Mouse (Mus musculus): Measurements from ENCODE around the gene Kbtbd3. TPM values are rescaled to one million over a fixed set of nuclear protein-coding genes. Genes with fewer than 3 reads are reported as not detected.

The Kbtbd3 gene
- total RNA-seq (2021): 10 to 100 TPM; 11.7 to 13.2 TPM

- peak; percentile 99 for DNase-seq
Observed at GRCm38 (mm10) chr9:4309351-4310085, at the start of gene Kbtbd3, which contains the start of gene Aasdhppt. Gene Kbtbd3, plus strand, starts transcription at chr9:4309833. Gene Aasdhppt, minus strand, starts transcription at chr9:4309471.

GRCm38 (mm10) chr9:4259841-4260745 lies 49.5 kb upstream of the Kbtbd3 start:
- no peak for DNase-seq

- DNase-seq: no peak
Observed at GRCm38 (mm10) chr9:4260746-4261090, 48.9 kb upstream of the Kbtbd3 start.

- no peak for DNase-seq
Observed at GRCm38 (mm10) chr9:4266881-4267280, 42.8 kb upstream of the Kbtbd3 start.

- no peak for DNase-seq
Observed at GRCm38 (mm10) chr9:4283850-4284249, 25.8 kb upstream of the Kbtbd3 start.

- no peak for DNase-seq
Observed at GRCm38 (mm10) chr9:4300466-4300865, 9.2 kb upstream of the Kbtbd3 start.

GRCm38 (mm10) chr9:4304867-4305266 lies 4.8 kb upstream of the Kbtbd3 start:
- no peak for DNase-seq

GRCm38 (mm10) chr9:4308628-4309350 lies 844 bp upstream of the Kbtbd3 start:
- no peak for DNase-seq

- DNase-seq: no peak
Observed at GRCm38 (mm10) chr9:4310706-4311105, 1.1 kb downstream of the Kbtbd3 start.

GRCm38 (mm10) chr9:4311162-4311561 lies 1.5 kb downstream of the Kbtbd3 start:
- no peak for DNase-seq

GRCm38 (mm10) chr9:4313946-4314345 lies 4.3 kb downstream of the Kbtbd3 start:
- no peak for DNase-seq

- no peak for DNase-seq
Observed at GRCm38 (mm10) chr9:4315746-4316145, 6.1 kb downstream of the Kbtbd3 start.

- DNase-seq: no peak
Observed at GRCm38 (mm10) chr9:4318939-4319721, 9.5 kb downstream of the Kbtbd3 start.

- no peak for DNase-seq
Observed at GRCm38 (mm10) chr9:4353163-4353562, 43.5 kb downstream of the Kbtbd3 start.

- peak; percentile 97 to 99 for DNase-seq
Observed at GRCm38 (mm10) chr9:4375828-4376639, 66.4 kb downstream of the Kbtbd3 start, which contains the start of gene Msantd4. Gene Msantd4, plus strand, starts transcription at chr9:4376562.

GRCm38 (mm10) chr9:4376640-4377120 lies 67.0 kb downstream of the Kbtbd3 start:
- DNase-seq: no peak
